Mouse (Mus musculus): ENCODE data around the gene Trim47. TPM values are rescaled to one million over a fixed set of nuclear protein-coding genes. Genes with fewer than 3 reads are reported as not detected.

The Trim47 gene
- polyA plus RNA-seq, 1 experiment from 2014 or later, result 4.4 TPM

GRCm38 (mm10) chr11:116111611-116112203, 15.3 kb downstream of the Trim47 start:
- H3K9ac ChIP-seq, result no peak overlapping the region
- peaks cover 24% of the 10 kb centered on the region for H3K4me1 ChIP-seq
- no peak overlapping the region for H3K4me2 ChIP-seq (replicated peaks)
- WGBS, result 84% methylated on average over 19 of the region's 19 CpGs
- H3K9me3 ChIP-seq (replicated peaks), result no peaks in the 10 kb centered on the region
- H3K27ac ChIP-seq, result no peak overlapping the region
- peaks cover 67% of the 10 kb centered on the region for H3K27me3 ChIP-seq
- H3K36me3 ChIP-seq, result no peaks in the 10 kb centered on the region
- ATAC-seq (ENCODE audit: low FRiP score), result no peak
- H3K4me3 ChIP-seq, result no peak overlapping the region

GRCm38 (mm10) chr11:116111067-116111466, 15.9 kb downstream of the Trim47 start:
- WGBS, result 80% methylated on average over 4 of the region's 4 CpGs
- ATAC-seq (ENCODE audit: low FRiP score), result no peak
- H3K27ac ChIP-seq, result no peak overlapping the region

GRCm38 (mm10) chr11:116110540-116110939, 16.5 kb downstream of the Trim47 start:
- Histone ChIP-seq H3K27me3 (peaks cover 79% of the 10 kb centered on the region), H3K27ac (no peak overlapping the region), H3K4me3 (peak overlapping the region; percentile 33), H3K36me3 (no peaks in the 10 kb centered on the region), H3K4me2 (replicated peaks) (peak overlapping the region; percentile 50), H3K4me1 (peaks cover 32% of the 10 kb centered on the region), H3K9ac (no peak overlapping the region), H3K9me3 (replicated peaks) (no peaks in the 10 kb centered on the region)
- 29% methylated on average over 10 of the region's 10 CpGs for WGBS
- no peak for ATAC-seq (ENCODE audit: low FRiP score)

More at GRCm38 (mm10) chr11:116111067-116111466, 15.9 kb downstream of the Trim47 start:
- Histone ChIP-seq H3K9me3 (replicated peaks) (no peaks in the 10 kb centered on the region), H3K9ac (no peak overlapping the region), H3K36me3 (no peaks in the 10 kb centered on the region), H3K4me1 (peaks cover 30% of the 10 kb centered on the region), H3K4me2 (replicated peaks) (no peak overlapping the region), H3K4me3 (no peak overlapping the region), H3K27me3 (peaks cover 74% of the 10 kb centered on the region)

- Histone ChIP-seq H3K9ac (peak overlapping the region; percentile 24; the same call in 1 of the 2 replicates), H3K4me1 (peaks cover 32% of the 10 kb centered on the region), H3K36me3 (no peaks in the 10 kb centered on the region), H3K4me2 (replicated peaks) (peak overlapping the region; percentile 50), H3K9me3 (replicated peaks) (no peaks in the 10 kb centered on the region), H3K4me3 (peak overlapping the region; percentile 33), H3K27me3 (peaks cover 81% of the 10 kb centered on the region), H3K27ac (no peak overlapping the region)
- WGBS, result 3% methylated on average over 35 of the region's 35 CpGs
- ATAC-seq (ENCODE audit: low FRiP score), result no peak
These were observed 16.9 kb downstream of the Trim47 start for GRCm38 (mm10) chr11:116110131-116110530.

GRCm38 (mm10) chr11:116109441-116110081, 17.4 kb downstream of the Trim47 start:
- peak overlapping the region; percentile 33 for H3K4me3 ChIP-seq
- H3K4me1 ChIP-seq, result peaks cover 33% of the 10 kb centered on the region
- H3K27me3 ChIP-seq, result peaks cover 81% of the 10 kb centered on the region
- H3K27ac ChIP-seq, result no peak overlapping the region
- ATAC-seq (ENCODE audit: low FRiP score), result no peak
- 2% methylated on average over 65 of the region's 70 CpGs for WGBS
- no peaks in the 10 kb centered on the region for H3K9me3 ChIP-seq (replicated peaks)
- H3K36me3 ChIP-seq, result no peaks in the 10 kb centered on the region
- peak overlapping the region; percentile 50 for H3K4me2 ChIP-seq (replicated peaks)
- H3K9ac ChIP-seq, result peak overlapping the region; percentile 24

GRCm38 (mm10) chr11:116108464-116109137, 18.4 kb downstream of the Trim47 start:
- H3K27ac ChIP-seq, result no peak overlapping the region
- no peak overlapping the region for H3K4me3 ChIP-seq
- H3K27me3 ChIP-seq, result peaks cover 75% of the 10 kb centered on the region
- no peaks in the 10 kb centered on the region for H3K36me3 ChIP-seq
- H3K9ac ChIP-seq, result no peak overlapping the region
- H3K9me3 ChIP-seq (replicated peaks), result no peaks in the 10 kb centered on the region
- 7% methylated on average over 23 of the region's 23 CpGs for WGBS
- H3K4me1 ChIP-seq, result peaks cover 42% of the 10 kb centered on the region
- peak overlapping the region; percentile 50 for H3K4me2 ChIP-seq (replicated peaks)
- ATAC-seq (ENCODE audit: low FRiP score), result no peak

- Histone ChIP-seq H3K27ac (no peak overlapping the region), H3K4me2 (replicated peaks) (no peak overlapping the region), H3K4me1 (peaks cover 46% of the 10 kb centered on the region), H3K9ac (no peak overlapping the region), H3K4me3 (no peak overlapping the region), H3K27me3 (peaks cover 73% of the 10 kb centered on the region), H3K9me3 (replicated peaks) (no peaks in the 10 kb centered on the region), H3K36me3 (no peaks in the 10 kb centered on the region)
- ATAC-seq (ENCODE audit: low FRiP score), result no peak
- WGBS, result 12% methylated on average over 19 of the region's 19 CpGs
These were observed 19.2 kb downstream of the Trim47 start for GRCm38 (mm10) chr11:116107777-116108285.

- Histone ChIP-seq H3K9ac (no peak overlapping the region), H3K36me3 (no peaks in the 10 kb centered on the region), H3K9me3 (replicated peaks) (no peaks in the 10 kb centered on the region), H3K4me1 (peaks cover 47% of the 10 kb centered on the region), H3K27ac (no peak overlapping the region), H3K27me3 (peaks cover 67% of the 10 kb centered on the region), H3K4me3 (no peak overlapping the region), H3K4me2 (replicated peaks) (no peak overlapping the region)
- ATAC-seq (ENCODE audit: low FRiP score), result no peak
- 18% methylated on average over 14 of the region's 14 CpGs for WGBS
These were observed 19.8 kb downstream of the Trim47 start for GRCm38 (mm10) chr11:116106963-116107776.

GRCm38 (mm10) chr11:116106154-116106962, 20.7 kb downstream of the Trim47 start:
- no peak overlapping the region for H3K27ac ChIP-seq
- H3K4me1 ChIP-seq, result peaks cover 52% of the 10 kb centered on the region
- no peaks in the 10 kb centered on the region for H3K36me3 ChIP-seq
- H3K9me3 ChIP-seq (replicated peaks), result no peaks in the 10 kb centered on the region
- no peak for ATAC-seq (ENCODE audit: low FRiP score)
- 0 out of 2 replicates have a peak overlapping the region, but pooled peaks have one; percentile 6 for H3K4me3 ChIP-seq
- peaks cover 60% of the 10 kb centered on the region for H3K27me3 ChIP-seq
- peak overlapping the region; percentile 36 for H3K4me2 ChIP-seq (replicated peaks)
- H3K9ac ChIP-seq, result peak overlapping the region; percentile 19; the same call in 1 of the 2 replicates
- WGBS, result 27% methylated on average over 32 of the region's 32 CpGs

GRCm38 (mm10) chr11:116105065-116105464, 21.9 kb downstream of the Trim47 start:
- H3K4me2 ChIP-seq (replicated peaks), result no peak overlapping the region
- no peaks in the 10 kb centered on the region for H3K36me3 ChIP-seq
- no peak overlapping the region for H3K9ac ChIP-seq
- 89% methylated on average over 2 of the region's 2 CpGs for WGBS
- no peaks in the 10 kb centered on the region for H3K9me3 ChIP-seq (replicated peaks)
- H3K27me3 ChIP-seq, result peaks cover 47% of the 10 kb centered on the region
- H3K4me1 ChIP-seq, result peaks cover 47% of the 10 kb centered on the region
- H3K4me3 ChIP-seq, result no peak overlapping the region
- H3K27ac ChIP-seq, result no peak overlapping the region
- ATAC-seq (ENCODE audit: low FRiP score), result no peak

GRCm38 (mm10) chr11:116104006-116104646, 22.9 kb downstream of the Trim47 start:
- H3K9me3 ChIP-seq (replicated peaks), result no peaks in the 10 kb centered on the region
- peaks cover 38% of the 10 kb centered on the region for H3K27me3 ChIP-seq
- no peak for ATAC-seq (ENCODE audit: low FRiP score)
- no peaks in the 10 kb centered on the region for H3K36me3 ChIP-seq
- no peak overlapping the region for H3K4me3 ChIP-seq
- 0 out of 2 replicates have a peak overlapping the region, but pooled peaks have one; percentile 25 for H3K9ac ChIP-seq
- WGBS, result 33% methylated on average over 14 of the region's 14 CpGs
- peak overlapping the region; percentile 7; the same call in 1 of the 2 replicates for H3K4me2 ChIP-seq (replicated peaks)
- H3K4me1 ChIP-seq, result peaks cover 38% of the 10 kb centered on the region
- H3K27ac ChIP-seq, result peak overlapping the region; percentile 41; the same call in 1 of the 2 replicates

Data from hindbrain, embryonic 12.5 days (tissue).